Mouse (Mus musculus): ENCODE data around the gene Gdf1. TPM values are rescaled to one million over a fixed set of nuclear protein-coding genes. Genes with fewer than 3 reads are reported as not detected.

Gene Gdf1
- polyA plus RNA-seq, 1 experiment from 2014 or later, result 2.9 TPM

- H3K36me3 ChIP-seq, result peaks cover 88% of the 10 kb centered on the region
- H3K27me3 ChIP-seq, result no peaks in the 10 kb centered on the region
- H3K27ac ChIP-seq, result no peak overlapping the region
- no peak overlapping the region for H3K9ac ChIP-seq
- WGBS, result 24% methylated on average over 2 of the region's 2 CpGs
- H3K9me3 ChIP-seq, result no peaks in the 10 kb centered on the region
- peaks cover 8% of the 10 kb centered on the region for H3K4me1 ChIP-seq
- ATAC-seq (ENCODE audit: insufficient number of reproducible peaks, low FRiP score, low TSS enrichment, low read depth), result no peak
- H3K4me2 ChIP-seq, result no peak overlapping the region
- H3K4me3 ChIP-seq, result no peak overlapping the region
Measured at GRCm38 (mm10) chr8:70309311-70309710, 20.3 kb upstream of the Gdf1 start.

GRCm38 (mm10) chr8:70313399-70313798, 16.2 kb upstream of the Gdf1 start:
- 76% methylated on average over 2 of the region's 2 CpGs for WGBS
- H3K36me3 ChIP-seq, result peaks cover 52% of the 10 kb centered on the region
- H3K27me3 ChIP-seq, result no peaks in the 10 kb centered on the region
- H3K4me3 ChIP-seq, result no peak overlapping the region
- no peak for ATAC-seq (ENCODE audit: insufficient number of reproducible peaks, low FRiP score, low TSS enrichment, low read depth)
- no peak overlapping the region for H3K4me2 ChIP-seq
- H3K9ac ChIP-seq, result no peak overlapping the region
- no peak overlapping the region for H3K27ac ChIP-seq
- H3K9me3 ChIP-seq, result no peaks in the 10 kb centered on the region
- peaks cover 35% of the 10 kb centered on the region for H3K4me1 ChIP-seq

GRCm38 (mm10) chr8:70315624-70316510, 13.8 kb upstream of the Gdf1 start, which contains the start of gene Cers1:
Gene Cers1 (plus strand): TSS chr8:70315775.
- 2% methylated on average over 66 of the region's 66 CpGs for WGBS

GRCm38 (mm10) chr8:70316511-70317504, 12.8 kb upstream of the Gdf1 start:
- ATAC-seq (ENCODE audit: insufficient number of reproducible peaks, low FRiP score, low TSS enrichment, low read depth), result peak; percentile 48
- H3K36me3 ChIP-seq, result peaks cover 37% of the 10 kb centered on the region
- H3K9ac ChIP-seq, result peak overlapping the region; percentile 64
- peak overlapping the region; percentile 69 for H3K4me3 ChIP-seq
- H3K27me3 ChIP-seq, result no peaks in the 10 kb centered on the region
- H3K4me2 ChIP-seq, result peak overlapping the region; percentile 85
- peak overlapping the region; percentile 84 for H3K27ac ChIP-seq
- peaks cover 35% of the 10 kb centered on the region for H3K4me1 ChIP-seq
- H3K9me3 ChIP-seq, result no peaks in the 10 kb centered on the region
- 17% methylated on average over 15 of the region's 15 CpGs for WGBS

More at GRCm38 (mm10) chr8:70315624-70316510, 13.8 kb upstream of the Gdf1 start, which contains the start of gene Cers1:
- ATAC-seq (ENCODE audit: insufficient number of reproducible peaks, low FRiP score, low TSS enrichment, low read depth), result peak; percentile 72
- Histone ChIP-seq H3K4me2 (peak within 1 kb of the TSS; percentile 85), H3K9ac (peak within 1 kb of the TSS; percentile 64), H3K27ac (peak within 1 kb of the TSS; percentile 84), H3K4me3 (peak within 1 kb of the TSS; percentile 69), H3K9me3 (no peaks in the 10 kb centered on the region), H3K36me3 (peaks cover 46% of the 10 kb centered on the region), H3K4me1 (peaks cover 35% of the 10 kb centered on the region), H3K27me3 (no peaks in the 10 kb centered on the region)

GRCm38 (mm10) chr8:70317872-70318271, 11.7 kb upstream of the Gdf1 start:
- WGBS, result 76% methylated on average over 5 of the region's 5 CpGs
- 0 out of 2 replicates have a peak overlapping the region, but pooled peaks have one; percentile 84 for H3K27ac ChIP-seq
- no peak overlapping the region for H3K4me2 ChIP-seq
- H3K9ac ChIP-seq, result no peak overlapping the region
- no peaks in the 10 kb centered on the region for H3K27me3 ChIP-seq
- H3K9me3 ChIP-seq, result no peaks in the 10 kb centered on the region
- H3K4me1 ChIP-seq, result peaks cover 35% of the 10 kb centered on the region
- ATAC-seq (ENCODE audit: insufficient number of reproducible peaks, low FRiP score, low TSS enrichment, low read depth), result no peak
- H3K4me3 ChIP-seq, result no peak overlapping the region
- peaks cover 34% of the 10 kb centered on the region for H3K36me3 ChIP-seq

GRCm38 (mm10) chr8:70323716-70324115, 5.9 kb upstream of the Gdf1 start:
- no peak overlapping the region for H3K4me2 ChIP-seq
- H3K4me3 ChIP-seq, result no peak overlapping the region
- no peak overlapping the region for H3K9ac ChIP-seq
- no peaks in the 10 kb centered on the region for H3K27me3 ChIP-seq
- 87% methylated on average over 3 of the region's 3 CpGs for WGBS
- no peak for ATAC-seq (ENCODE audit: insufficient number of reproducible peaks, low FRiP score, low TSS enrichment, low read depth)
- no peaks in the 10 kb centered on the region for H3K9me3 ChIP-seq
- peaks cover 54% of the 10 kb centered on the region for H3K36me3 ChIP-seq
- 0 out of 2 replicates have a peak, but pooled peaks cover 2% of the 10 kb centered on the region for H3K4me1 ChIP-seq
- H3K27ac ChIP-seq, result no peak overlapping the region

- H3K9me3 ChIP-seq, result no peaks in the 10 kb centered on the region
- no peak overlapping the region for H3K4me2 ChIP-seq
- no peak overlapping the region for H3K27ac ChIP-seq
- no peak for ATAC-seq (ENCODE audit: insufficient number of reproducible peaks, low FRiP score, low TSS enrichment, low read depth)
- 89% methylated on average over 6 of the region's 6 CpGs for WGBS
- H3K9ac ChIP-seq, result no peak overlapping the region
- H3K27me3 ChIP-seq, result 0 out of 2 replicates have a peak, but pooled peaks cover 10% of the 10 kb centered on the region
- no peak overlapping the region for H3K4me3 ChIP-seq
- H3K4me1 ChIP-seq, result peaks cover 34% of the 10 kb centered on the region
- H3K36me3 ChIP-seq, result peaks cover 49% of the 10 kb centered on the region
Measured at GRCm38 (mm10) chr8:70327512-70327911, 2.1 kb upstream of the Gdf1 start.

- H3K9me3 ChIP-seq, result no peaks in the 10 kb centered on the region
- peak overlapping the region; percentile 11 for H3K4me3 ChIP-seq
- H3K4me2 ChIP-seq, result peak overlapping the region; percentile 36
- 0 out of 2 replicates have a peak, but pooled peaks have one; percentile 2 for ATAC-seq (ENCODE audit: insufficient number of reproducible peaks, low FRiP score, low TSS enrichment, low read depth)
- no peak overlapping the region for H3K9ac ChIP-seq
- peaks cover 52% of the 10 kb centered on the region for H3K36me3 ChIP-seq
- no peak overlapping the region for H3K27ac ChIP-seq
- 0 out of 2 replicates have a peak, but pooled peaks cover 10% of the 10 kb centered on the region for H3K27me3 ChIP-seq
- H3K4me1 ChIP-seq, result peaks cover 33% of the 10 kb centered on the region
- 13% methylated on average over 45 of the region's 45 CpGs for WGBS
Measured at GRCm38 (mm10) chr8:70329835-70330740, 471 bp downstream of the Gdf1 start.

GRCm38 (mm10) chr8:70330741-70331364, 1.2 kb downstream of the Gdf1 start:
- no peak overlapping the region for H3K9ac ChIP-seq
- H3K9me3 ChIP-seq, result no peaks in the 10 kb centered on the region
- WGBS, result 38% methylated on average over 53 of the region's 53 CpGs
- H3K36me3 ChIP-seq, result peaks cover 56% of the 10 kb centered on the region
- peaks cover 33% of the 10 kb centered on the region for H3K4me1 ChIP-seq
- 0 out of 2 replicates have a peak, but pooled peaks cover 10% of the 10 kb centered on the region for H3K27me3 ChIP-seq
- H3K4me3 ChIP-seq, result peak overlapping the region; percentile 11
- H3K4me2 ChIP-seq, result peak overlapping the region; percentile 36
- peak; percentile 73 for ATAC-seq (ENCODE audit: insufficient number of reproducible peaks, low FRiP score, low TSS enrichment, low read depth)
- no peak overlapping the region for H3K27ac ChIP-seq

GRCm38 (mm10) chr8:70331526-70331925, 1.9 kb downstream of the Gdf1 start:
- H3K27ac ChIP-seq, result no peak overlapping the region
- ATAC-seq (ENCODE audit: insufficient number of reproducible peaks, low FRiP score, low TSS enrichment, low read depth), result no peak
- no peak overlapping the region for H3K4me2 ChIP-seq
- no peak overlapping the region for H3K4me3 ChIP-seq
- WGBS, result 76% methylated on average over 19 of the region's 19 CpGs
- 0 out of 2 replicates have a peak, but pooled peaks cover 10% of the 10 kb centered on the region for H3K27me3 ChIP-seq
- H3K9me3 ChIP-seq, result no peaks in the 10 kb centered on the region
- H3K4me1 ChIP-seq, result peaks cover 33% of the 10 kb centered on the region
- no peak overlapping the region for H3K9ac ChIP-seq
- peaks cover 60% of the 10 kb centered on the region for H3K36me3 ChIP-seq

Data from limb, embryonic 15.5 days (tissue).